Mouse (Mus musculus): ENCODE results near the gene Ndufv3. TPM values are rescaled to one million over a fixed set of nuclear protein-coding genes. Genes with fewer than 3 reads are reported as not detected.
"Not testable (repeated sequence)": the region's sequence is repeated elsewhere in the genome, so short reads cannot be mapped to it uniquely, and the experiment has no call there.

Ndufv3 gene
- total RNA-seq, 2 experiments from 2014 or later = 1,163 to 1,168 TPM

DNA sequence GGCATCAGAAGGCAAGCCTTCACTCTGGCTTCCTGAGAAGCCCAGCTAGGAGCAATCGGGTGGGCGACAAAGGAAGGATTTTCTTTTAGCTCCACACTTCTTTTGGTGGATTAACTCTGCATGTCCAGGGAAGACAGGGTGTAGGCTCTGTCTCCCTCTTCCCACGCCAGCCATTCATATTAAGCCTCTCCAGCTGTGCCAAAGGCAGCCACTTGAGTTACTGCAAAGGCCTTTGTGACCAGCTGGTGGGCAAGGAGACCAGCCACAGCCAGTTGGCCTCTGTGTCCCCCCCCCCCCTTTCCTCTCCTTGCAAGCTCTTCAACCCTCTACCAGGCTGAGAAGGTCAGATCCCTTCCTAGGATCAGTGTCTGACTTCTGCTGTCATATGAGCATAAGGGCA is 28.1 kb downstream of the Ndufv3 start:
- DNase-seq = no peak
- intact Hi-C loops (cut with DNase I) = no loop called here

DNA sequence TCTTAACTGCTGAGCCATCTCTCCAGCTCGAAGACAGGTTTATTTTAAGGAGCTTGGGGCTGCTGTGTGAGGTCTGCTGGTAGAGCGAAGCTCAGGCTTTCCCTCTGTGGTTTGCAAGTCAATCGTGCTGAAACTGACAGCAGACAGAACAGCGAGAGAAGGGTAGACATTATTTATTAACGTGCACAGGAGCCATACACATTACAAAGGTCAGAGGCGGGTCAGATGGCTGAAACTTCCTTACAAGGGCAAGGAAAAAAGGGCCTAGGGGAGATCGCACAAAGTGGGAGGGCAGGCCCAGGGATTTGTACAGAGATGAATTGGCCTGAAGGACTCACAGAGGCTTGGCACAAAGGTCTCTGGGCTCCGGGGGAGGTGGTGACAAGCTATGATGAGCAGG is 29.5 kb downstream of the Ndufv3 start:
- DNase-seq = no peak
- intact Hi-C loops (cut with DNase I) = no loop called here

GRCm38 (mm10) chr17:31552601-31553000 is 32.7 kb downstream of the Ndufv3 start:
- intact Hi-C loops (cut with DNase I); DNase-seq: not testable (repeated sequence)

DNA sequence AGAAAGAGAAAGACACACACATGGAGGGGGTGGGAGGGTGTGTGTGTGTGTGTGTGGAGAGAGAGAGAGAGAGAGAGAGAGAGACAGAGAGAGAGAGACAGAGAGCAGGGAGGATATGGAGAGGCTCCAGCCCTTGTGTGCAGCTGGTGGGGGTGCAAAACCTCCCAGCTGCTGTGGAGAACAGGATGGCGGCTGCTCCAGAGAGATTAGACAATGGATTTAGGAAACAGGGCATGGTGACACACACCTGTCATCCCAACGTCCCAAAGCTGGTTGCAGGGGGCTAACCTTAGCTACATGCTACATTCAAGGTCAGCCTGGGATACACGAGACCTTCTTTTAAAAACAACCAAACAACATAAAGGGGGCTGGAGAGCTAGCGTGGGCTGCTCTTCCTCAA is 36.3 kb downstream of the Ndufv3 start:
- intact Hi-C loops (cut with DNase I) = no loop called here
- DNase-seq = no peak

DNA sequence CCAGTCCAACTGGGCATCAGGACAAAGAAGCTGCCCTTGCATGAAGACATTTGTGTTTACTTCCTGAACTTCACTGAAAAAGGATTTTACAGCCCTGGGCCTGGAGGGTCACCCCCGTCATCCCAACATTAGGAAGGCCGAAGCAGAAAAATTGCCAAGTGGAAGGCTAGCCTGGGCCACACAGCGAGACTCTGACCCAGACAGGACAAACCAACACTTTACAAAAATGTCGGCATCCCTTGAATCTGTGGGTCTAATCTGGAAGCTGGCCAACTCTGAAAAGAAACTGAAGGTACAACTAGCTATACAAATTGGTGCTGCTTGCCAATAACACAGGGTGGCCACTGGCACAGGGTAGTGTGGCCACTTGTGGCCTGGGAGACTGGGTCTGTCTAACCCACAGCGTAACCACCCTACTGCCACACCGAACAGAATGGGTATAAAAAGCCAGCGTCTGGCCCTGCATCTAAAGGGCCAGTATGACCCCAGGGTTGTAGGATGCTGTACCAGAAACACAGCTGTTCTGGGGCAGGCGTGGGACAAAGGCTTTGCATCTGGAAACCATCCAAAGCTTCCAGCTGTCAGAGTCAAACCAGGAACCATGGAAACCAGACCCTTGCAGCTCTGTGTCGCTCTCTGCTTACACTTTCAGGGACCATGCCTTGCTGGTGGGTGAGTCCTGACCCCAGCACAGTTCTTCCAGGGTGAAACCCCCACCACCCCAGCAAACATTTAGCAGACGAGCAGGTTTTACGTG is 37.4 kb downstream of the Ndufv3 start:
- DNase-seq = peak; percentile 75 to 80
- intact Hi-C loops (cut with DNase I) = no loop called here

DNA sequence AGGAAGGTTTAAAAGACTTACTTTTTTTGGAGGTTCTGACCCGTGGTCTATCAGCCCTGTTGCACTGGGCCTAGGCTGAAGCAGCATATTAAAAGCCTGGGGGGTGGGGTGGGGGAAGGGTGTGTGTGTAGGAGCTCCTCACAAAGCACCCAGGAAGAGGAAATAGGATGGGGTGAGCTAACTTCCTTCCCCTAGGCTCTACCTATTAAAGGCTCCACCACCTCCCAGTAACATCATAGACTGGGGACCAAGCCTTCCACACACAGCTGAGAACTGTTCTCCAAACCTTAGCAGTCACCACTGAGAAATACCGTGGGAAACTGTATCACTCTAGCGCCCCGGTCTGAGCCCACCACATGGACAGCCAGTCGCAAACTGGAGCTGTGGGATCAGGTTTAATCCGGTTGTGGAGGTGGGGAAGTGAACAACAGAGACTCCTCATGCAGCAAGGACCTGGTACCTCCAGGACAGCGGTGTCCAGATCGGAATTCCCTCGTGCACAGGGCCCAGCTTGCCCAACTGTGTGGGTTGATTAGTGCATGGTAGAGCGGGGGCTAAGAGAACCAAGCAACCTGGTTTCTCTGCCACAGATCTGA is 38.1 kb downstream of the Ndufv3 start:
- intact Hi-C loops (cut with DNase I) = no loop called here
- no peak for DNase-seq

- intact Hi-C loops (cut with DNase I) = no loop called here
- DNase-seq = no peak
Measured at GRCm38 (mm10) chr17:31559021-31559789, 39.3 kb downstream of the Ndufv3 start.

- peak; percentile 60 to 67 for DNase-seq
- intact Hi-C loops (cut with DNase I) = loop anchor here (2.0 kb wide), 1 partner anchor 43 kb away; the partner anchor contains the start of gene Ndufv3
Measured at GRCm38 (mm10) chr17:31563632-31564014, 43.7 kb downstream of the Ndufv3 start.

- intact Hi-C loops (cut with DNase I) = loop anchor here (2.0 kb wide), 1 partner anchor 43 kb away; the partner anchor contains the start of gene Ndufv3
- peak; percentile 98 to 99 for DNase-seq
Measured at GRCm38 (mm10) chr17:31564015-31564857, 44.3 kb downstream of the Ndufv3 start, which contains the start of gene Pknox1. TSS of gene Pknox1 (plus strand) at chr17:31564734.

- intact Hi-C loops (cut with DNase I) = loop anchor here (2.0 kb wide), 1 partner anchor 44 kb away; the partner anchor contains the start of gene Ndufv3
- DNase-seq = no peak
Measured at GRCm38 (mm10) chr17:31564858-31565140, 44.9 kb downstream of the Ndufv3 start.

DNA sequence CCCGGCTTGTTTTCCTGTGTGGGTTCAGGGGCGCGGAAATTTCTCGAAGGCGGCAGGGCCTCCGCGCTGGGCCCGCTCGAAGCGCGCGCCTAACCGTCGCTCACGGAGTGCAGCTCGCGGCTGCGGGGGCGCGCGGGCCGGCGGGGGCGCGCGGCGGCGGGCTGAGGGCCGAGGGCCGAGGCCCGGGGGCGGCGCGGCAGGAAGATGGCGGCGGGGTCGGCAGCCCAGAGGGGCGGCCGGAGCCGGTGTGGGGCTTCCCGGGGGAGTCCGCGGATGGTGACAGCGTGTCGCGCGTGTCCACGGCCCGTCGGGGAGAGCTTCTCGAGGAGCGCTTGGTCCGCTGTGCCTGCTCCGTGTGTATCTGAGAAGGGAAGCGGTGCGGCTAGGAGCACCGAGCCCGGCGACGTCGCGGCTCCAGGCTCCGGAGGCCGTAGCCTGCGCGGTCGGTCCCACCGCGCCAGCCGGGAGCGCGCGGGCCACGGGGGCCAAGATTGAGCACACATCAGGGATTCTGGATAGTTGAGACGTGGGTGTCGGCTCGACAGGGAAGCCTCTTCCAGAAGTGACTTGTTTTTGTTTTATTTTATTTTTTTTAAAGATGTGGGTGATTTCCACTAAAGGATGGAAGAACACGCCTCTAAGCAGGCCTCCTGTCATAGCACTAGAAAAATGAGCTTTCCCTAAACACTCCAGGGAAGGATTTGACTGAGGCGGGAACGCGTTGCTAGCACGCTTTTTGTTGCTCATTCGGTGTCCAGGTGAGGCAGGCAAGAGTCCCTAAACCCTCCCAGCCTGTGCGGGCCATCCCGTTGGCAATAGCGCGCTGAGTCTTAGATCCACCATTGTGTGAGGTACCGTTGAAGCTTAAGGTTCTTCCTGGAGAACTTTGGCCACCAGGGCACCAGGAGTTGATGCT is 45.5 kb downstream of the Ndufv3 start:
- DNase-seq = peak; percentile 70 to 75
- intact Hi-C loops (cut with DNase I) = loop anchor here (2.0 kb wide), 1 partner anchor 45 kb away; the partner anchor contains the start of gene Ndufv3

DNA sequence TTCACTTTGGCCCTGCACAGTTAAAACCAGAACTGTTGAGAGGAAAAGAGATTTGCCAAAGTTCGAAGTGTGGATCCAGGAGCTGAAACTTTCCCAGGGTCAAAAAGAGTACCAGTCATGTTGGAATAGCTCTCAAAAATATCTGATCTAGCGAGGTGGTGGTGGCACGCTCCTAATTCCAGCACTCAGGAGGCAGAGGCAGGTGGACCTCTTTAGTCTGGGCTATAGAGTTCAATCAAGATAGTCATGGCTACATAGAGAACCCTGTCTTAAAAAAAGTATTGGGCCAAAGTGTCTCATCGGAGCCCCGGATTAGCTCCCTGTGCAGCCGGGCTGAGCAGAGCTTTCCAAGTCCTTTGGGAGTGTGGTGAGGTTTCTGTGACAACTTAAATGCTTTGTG is 46.4 kb downstream of the Ndufv3 start:
- no peak for DNase-seq
- intact Hi-C loops (cut with DNase I) = no loop called here

DNA sequence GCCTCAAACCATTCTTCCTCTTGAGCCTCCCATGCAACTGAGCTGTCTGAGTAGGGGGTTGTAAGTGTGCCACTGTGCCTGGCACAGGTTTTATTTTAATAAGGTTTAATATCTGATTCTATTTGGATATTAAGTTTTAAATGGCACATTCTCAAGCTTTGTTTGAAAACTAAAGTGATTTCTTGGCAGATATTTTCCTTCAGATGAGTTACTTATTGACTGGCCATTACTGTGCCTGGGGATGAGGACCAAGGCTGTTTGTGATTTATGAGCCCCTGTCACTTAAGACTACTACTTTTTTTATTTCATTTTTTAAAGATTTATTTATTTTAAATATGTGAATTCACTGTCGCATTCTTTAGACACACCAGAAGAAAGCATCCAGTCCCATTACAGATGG is 49.8 kb downstream of the Ndufv3 start:
- DNase-seq = no peak
- intact Hi-C loops (cut with DNase I) = loop anchor here (2.0 kb wide), 1 partner anchor 95 kb away; no protein-coding TSS in a partner anchor

DNA sequence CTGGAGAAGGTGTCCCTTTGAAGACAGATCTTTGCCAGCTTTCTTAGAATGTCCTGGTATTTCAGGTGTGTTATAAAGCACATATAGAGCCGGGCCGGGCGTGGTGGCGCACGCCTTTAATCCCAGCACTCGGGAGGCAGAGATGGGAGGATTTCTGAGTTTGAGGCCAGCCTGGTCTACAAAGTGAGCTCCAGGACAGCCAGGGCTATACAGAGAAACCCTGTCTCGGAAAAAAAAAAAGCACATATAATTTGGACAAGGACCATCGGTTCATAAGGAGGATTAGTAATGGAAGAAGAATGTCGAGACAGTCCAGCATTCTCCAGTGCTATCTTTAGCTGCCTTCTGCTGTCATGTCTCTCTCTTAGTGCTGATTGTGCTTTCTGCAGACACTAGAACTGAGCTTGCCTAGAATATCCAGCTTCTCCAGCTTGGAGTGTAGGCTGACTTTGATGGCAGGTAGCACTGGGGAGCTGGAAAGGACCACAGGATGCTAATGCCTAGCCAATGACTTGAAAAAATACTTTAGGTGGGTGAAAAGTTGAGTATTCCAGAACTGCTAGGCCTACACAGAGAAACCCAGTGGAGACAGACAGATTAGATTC is 50.5 kb downstream of the Ndufv3 start:
- DNase-seq = no peak
- intact Hi-C loops (cut with DNase I) = no loop called here

DNA sequence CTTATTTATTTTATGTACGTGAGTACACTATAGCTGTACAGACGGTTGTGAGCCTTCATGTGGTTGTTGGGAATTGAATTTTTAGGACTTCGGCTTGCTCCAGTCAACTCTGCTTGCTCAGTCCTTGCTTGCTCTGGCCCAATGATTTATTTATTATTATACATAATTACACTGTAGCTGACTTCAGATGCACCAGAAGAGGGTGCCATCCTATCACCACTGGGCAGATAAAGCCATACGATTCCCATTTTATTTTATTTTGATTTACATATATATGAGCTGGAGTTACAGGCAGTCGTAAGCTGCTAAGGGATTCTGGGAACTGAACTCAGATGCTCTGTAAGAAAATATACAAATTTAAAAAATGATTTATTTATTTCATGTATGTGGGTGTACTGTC is 51.8 kb downstream of the Ndufv3 start:
- intact Hi-C loops (cut with DNase I) = no loop called here
- no peak for DNase-seq

DNA sequence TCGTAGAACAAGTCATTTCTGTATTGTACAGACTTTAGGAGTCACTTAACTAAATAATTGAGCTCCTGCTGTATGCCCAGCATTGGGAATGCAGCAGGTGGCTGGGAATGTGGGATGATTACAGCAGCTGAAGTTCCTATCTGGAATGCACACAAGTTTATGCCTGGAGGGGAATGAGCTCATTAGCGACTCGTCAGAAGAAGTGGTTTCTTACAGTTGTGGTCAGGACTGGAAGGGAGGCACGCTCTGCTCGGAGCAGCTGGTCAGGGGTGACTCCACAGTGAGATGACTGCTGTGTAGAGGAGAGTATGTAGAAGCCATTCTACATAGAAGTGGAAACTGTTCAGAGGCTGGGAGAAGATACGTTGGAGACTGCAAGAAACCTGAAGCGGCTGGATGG is 54.7 kb downstream of the Ndufv3 start:
- intact Hi-C loops (cut with DNase I) = no loop called here

DNA sequence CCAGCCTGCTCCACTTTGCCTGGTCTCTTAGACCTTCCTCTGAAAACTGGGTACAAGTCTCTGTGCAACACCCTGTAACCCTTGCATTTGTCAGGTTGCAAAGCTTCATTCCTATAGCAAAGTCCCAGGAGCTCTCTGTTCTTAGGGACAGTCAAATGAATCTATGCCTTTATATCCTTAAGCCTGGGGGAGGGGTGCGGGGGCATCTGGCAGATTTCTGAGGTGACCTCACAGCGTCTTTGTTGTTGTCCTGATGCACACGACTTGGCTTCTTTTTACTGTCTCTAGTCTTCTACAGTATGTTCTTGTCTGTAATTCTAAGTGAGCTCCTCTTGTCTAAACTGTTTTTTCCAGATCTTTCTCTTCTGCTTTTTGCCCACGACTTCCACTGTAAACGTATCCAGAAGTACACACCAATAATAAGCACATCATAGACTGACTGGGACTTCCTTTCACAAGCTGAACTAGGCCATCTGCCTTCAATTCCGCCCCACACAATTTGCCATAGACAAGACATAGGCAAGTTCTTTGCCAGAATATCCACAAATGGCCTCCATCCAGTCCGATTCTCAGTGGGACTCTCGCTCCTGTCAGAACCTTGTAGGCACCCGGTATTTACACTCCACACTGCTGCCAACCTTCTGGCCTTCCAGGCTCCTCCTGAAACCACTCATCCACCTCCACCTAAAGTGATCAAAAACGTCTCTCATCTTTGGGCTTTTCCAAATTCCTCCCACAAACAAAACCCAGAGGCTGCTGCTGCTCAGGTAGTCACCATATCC is 56.7 kb downstream of the Ndufv3 start:
- no peak for DNase-seq
- intact Hi-C loops (cut with DNase I) = no loop called here

More for the DNA sequence above, 54.7 kb downstream of the Ndufv3 start:
- DNase-seq = no peak

GRCm38 (mm10) chr17:31580344-31580743 is 60.4 kb downstream of the Ndufv3 start:
- DNase-seq = no peak

More at GRCm38 (mm10) chr17:31580344-31580743, 60.4 kb downstream of the Ndufv3 start:
- intact Hi-C loops (cut with DNase I) = no loop called here
